Mouse (Mus musculus) left cerebral cortex, adult 8-10 months (tissue): ENCODE measurements around the gene Gm15737. TPM values are rescaled to one million over a fixed set of nuclear protein-coding genes. Genes with fewer than 3 reads are reported as not detected.

Source experiments
- total RNA-seq, 4 experiments: library from RNA; stranded (reverse); gene quantifications; 2 replicates each; pipeline ENCODE4 v1.2.4; 2022

The Gm15737 gene
- total RNA-seq, 4 experiments from 2014 or later = 0.06 TPM; not detected in 3

Other genes with a start within 250 kb of the Gm15737 start
- 100 to 1,000 TPM; 130 to 157 (median 149) TPM for gene Prickle2, start 163.2 kb upstream of the Gm15737 start, total RNA-seq
- gene A730049H05Rik, start 52.9 kb upstream of the Gm15737 start, total RNA-seq = not detected
- gene Adamts9, start 74.1 kb downstream of the Gm15737 start, total RNA-seq = 1 to 10 TPM; 2.6 to 3.7 (median 2.8) TPM